Mouse (Mus musculus) forebrain, embryonic 14.5 days (tissue): ENCODE data around the gene Carns1. TPM values are rescaled to one million over a fixed set of nuclear protein-coding genes. Genes with fewer than 3 reads are reported as not detected.
A peak's percentile ranks its signal among the peaks of the same experiment; 100 is the strongest.
"Not testable (repeated sequence)": the region's sequence is repeated elsewhere in the genome, so short reads cannot be mapped to it uniquely, and the experiment has no call there.

Experiments used
- ATAC-seq: fragments of 200-750 bp; cut with Nextera tagmentation; 2 replicates; pipeline ENCODE4 v1.8.0; 2017; ENCODE audit warnings: mild to moderate bottlenecking, moderate library complexity
- DNase-seq: peaks from one replicate; pipeline ENCODE4 v3.0.0-alpha.2; 2015; ENCODE audit warnings: low spot score
- H3K27ac ChIP-seq: fragments of 300-500 bp; sonication (generic); 2 replicates; pipeline ENCODE4 v1.5.1; 2014; ENCODE audit warnings: low read depth, mild to moderate bottlenecking, control low read depth, low read length, moderate library complexity
- H3K27me3 ChIP-seq: fragments of 300-500 bp; sonication (generic); replicated peaks from 2 replicates; pipeline ENCODE4 v1.6.1; 2014; ENCODE audit warnings: low read length, control low read depth, mixed read lengths; ENCODE audit not compliant: control insufficient read depth, insufficient read depth
- H3K36me3 ChIP-seq: fragments of 300-500 bp; sonication (generic); 2 replicates; pipeline ENCODE4 v1.6.1; 2014; ENCODE audit warnings: low read length, control low read depth; ENCODE audit not compliant: control insufficient read depth, insufficient read depth
- H3K4me1 ChIP-seq: fragments of 300-500 bp; sonication (generic); 2 replicates; pipeline ENCODE4 v1.6.1; 2014; ENCODE audit warnings: antibody characterized with exemption, low read length, control low read depth; ENCODE audit not compliant: control insufficient read depth, insufficient read depth
- H3K4me2 ChIP-seq: fragments of 300-500 bp; sonication (generic); 2 replicates; pipeline ENCODE4 v1.6.1; 2014; ENCODE audit warnings: mild to moderate bottlenecking, control low read depth, low read length
- H3K4me3 ChIP-seq: fragments of 300-500 bp; sonication (generic); 2 replicates; pipeline ENCODE4 v1.5.1; 2014; ENCODE audit warnings: low read depth, low read length, control low read depth
- H3K9ac ChIP-seq: fragments of 300-500 bp; sonication (generic); 2 replicates; pipeline ENCODE4 v1.6.1; 2014; ENCODE audit warnings: mild to moderate bottlenecking, low read length, control low read depth, moderate library complexity
- H3K9me3 ChIP-seq: fragments of 300-500 bp; sonication (generic); replicated peaks from 2 replicates; pipeline ENCODE4 v1.6.1; 2016; ENCODE audit warnings: low read length, control low read depth, mixed read lengths; ENCODE audit not compliant: control insufficient read depth
- WGBS: fragments of 180-500 bp; shearing (Covaris S2); extraction: QIAGEN DNeasy Blood & Tissue Kit; methylation state at CpG from one replicate; pipeline ENCODE4 v1.1.7; 2014; 5-methylcytosine and 5-hydroxymethylcytosine counted together
- polyA plus RNA-seq: library from polyadenylated mRNA; unstranded; fragments of >200 nt; fragmentation: Nextera tagmentation; extraction: Ambion mirVana; gene quantifications from 2 replicates; pipeline ENCODE4 v1.2.1, GENCODE M21; 2014

Carns1 gene
- polyA plus RNA-seq, 1 experiment from 2014 or later = 3.9 TPM

DNA sequence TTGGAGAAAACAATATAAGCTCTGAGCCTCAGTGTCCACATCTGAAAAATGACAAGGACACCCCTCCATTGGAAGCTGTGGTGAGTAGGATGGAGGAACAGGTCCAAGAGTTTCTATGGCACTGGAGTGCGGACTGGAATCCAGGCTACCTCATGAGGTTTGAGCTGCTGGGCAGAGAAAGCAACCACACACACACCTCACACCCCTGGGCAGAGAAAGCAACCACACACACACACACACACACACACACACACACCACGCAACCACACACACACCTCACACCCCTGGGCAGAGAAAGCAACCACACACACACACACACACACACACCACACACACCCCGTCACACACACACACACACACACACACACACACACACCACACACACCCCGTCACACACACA, 50.0 kb downstream of the Carns1 start:
- Histone ChIP-seq H3K36me3 (peaks cover 26% of the 10 kb centered on the region), H3K4me2 (peak overlapping the region; percentile 82), H3K4me1 (peaks cover 13% of the 10 kb centered on the region), H3K9ac (peak overlapping the region; percentile 26; the same call in 1 of the 2 replicates), H3K4me3 (peak overlapping the region; percentile 76)
- not testable (repeated sequence) for H3K27me3 ChIP-seq, H3K27ac ChIP-seq, H3K9me3 ChIP-seq
- WGBS = 11% methylated on average over 4 of the region's 4 CpGs
- ATAC-seq (peak; percentile 27), DNase-seq (peak; percentile 28)

DNA sequence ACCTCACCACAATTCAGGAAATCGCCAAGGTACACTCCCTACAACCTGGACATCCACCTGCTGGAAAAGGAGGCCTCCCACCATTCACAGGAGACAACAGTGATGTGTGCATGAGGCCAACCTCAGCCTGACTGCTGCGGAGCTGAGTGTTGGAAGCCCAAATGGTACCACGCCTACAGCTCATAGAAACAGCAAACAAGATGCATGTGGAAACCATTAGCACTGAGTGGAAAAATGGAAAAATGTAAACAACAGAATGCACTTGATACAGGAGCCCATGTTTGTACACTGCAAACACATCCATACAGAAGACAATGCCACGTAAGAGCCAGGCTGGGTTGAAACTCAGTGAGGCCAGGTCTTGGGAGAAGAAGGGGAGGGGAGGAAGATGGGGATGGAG, 50.8 kb downstream of the Carns1 start:
- Histone ChIP-seq H3K4me3 (no peak overlapping the region), H3K4me2 (no peak overlapping the region), H3K36me3 (peaks cover 18% of the 10 kb centered on the region), H3K27ac (no peak overlapping the region), H3K4me1 (peaks cover 13% of the 10 kb centered on the region), H3K9ac (no peak overlapping the region), H3K27me3 (no peaks in the 10 kb centered on the region), H3K9me3 (no peaks in the 10 kb centered on the region)
- WGBS = 84% methylated on average over 4 of the region's 4 CpGs
- DNase-seq = no peak
- ATAC-seq = no peak

DNA sequence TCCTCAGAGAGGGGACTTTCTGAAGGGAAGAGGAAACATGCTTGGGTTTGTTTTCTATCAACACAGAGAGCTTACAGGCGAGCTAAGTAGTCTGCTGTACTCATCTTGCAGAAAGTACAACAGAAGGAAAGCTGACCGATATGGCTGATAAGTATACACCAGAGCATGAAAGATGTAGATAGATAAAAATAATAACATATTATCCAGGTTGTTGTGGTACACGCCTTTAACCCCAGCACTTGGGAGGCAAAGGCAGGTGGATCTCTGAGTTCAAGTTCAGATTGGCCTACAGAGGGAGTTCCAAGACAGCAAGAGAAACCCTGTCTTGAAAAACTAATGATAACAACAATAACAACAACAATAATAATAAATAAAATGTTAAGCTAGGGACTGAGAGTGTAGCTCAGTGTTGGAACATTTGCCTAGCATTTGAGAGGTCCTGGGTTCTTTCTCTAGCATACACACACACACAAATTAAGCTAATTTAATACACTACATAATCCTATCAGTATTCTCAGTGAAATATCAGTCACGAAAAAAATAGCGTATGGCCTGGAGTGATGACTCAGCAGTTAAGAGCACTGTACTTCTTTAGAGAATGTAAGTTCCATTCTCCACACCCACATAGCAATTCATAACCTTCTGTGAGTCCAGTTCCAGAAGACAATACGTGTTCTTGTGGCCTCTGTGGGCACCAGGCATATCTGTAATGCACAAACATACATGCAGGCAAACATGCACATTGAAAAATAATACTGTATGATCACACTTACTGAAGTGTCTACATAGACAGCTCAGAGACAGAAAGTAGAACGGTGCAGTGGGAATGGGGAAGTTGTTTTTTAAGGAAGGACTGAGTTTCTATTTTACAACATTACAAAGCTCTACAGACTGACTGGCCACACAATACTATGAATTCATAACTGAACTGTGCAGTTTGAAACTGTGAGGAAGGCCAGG, 52.6 kb downstream of the Carns1 start:
- Histone ChIP-seq H3K4me3 (no peak overlapping the region), H3K36me3 (peaks cover 9% of the 10 kb centered on the region; the same call in 1 of the 2 replicates), H3K4me1 (peaks cover 13% of the 10 kb centered on the region), H3K27me3 (no peaks in the 10 kb centered on the region), H3K9ac (no peak overlapping the region), H3K27ac (no peak overlapping the region), H3K4me2 (no peak overlapping the region), H3K9me3 (no peaks in the 10 kb centered on the region)
- ATAC-seq = no peak
- 82% methylated on average over 7 of the region's 7 CpGs for WGBS
- DNase-seq = no peak

DNA sequence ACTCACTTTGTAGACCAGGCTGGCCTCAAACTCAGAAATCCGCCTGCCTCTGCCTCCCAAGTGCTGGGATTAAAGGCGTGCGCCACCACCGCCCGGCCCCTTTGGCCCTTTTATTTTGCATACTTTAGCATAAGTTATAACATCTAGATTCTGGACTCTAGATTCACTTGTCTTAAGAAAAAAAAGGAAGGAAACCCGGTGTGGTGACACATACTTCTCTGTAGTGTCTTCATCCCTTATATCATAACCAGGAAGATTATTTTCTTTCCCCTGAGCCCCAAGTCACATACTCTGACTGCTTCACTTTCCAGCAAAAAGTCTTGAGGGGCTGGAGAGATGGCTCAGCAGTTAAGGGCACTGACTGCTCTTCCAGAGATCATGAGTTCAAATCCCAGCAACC, 53.4 kb downstream of the Carns1 start:
- H3K27ac ChIP-seq, DNase-seq, H3K9ac ChIP-seq, ATAC-seq, H3K9me3 ChIP-seq, H3K27me3 ChIP-seq, H3K4me3 ChIP-seq: not testable (repeated sequence)
- peaks cover 10% of the 10 kb centered on the region for H3K4me1 ChIP-seq
- H3K36me3 ChIP-seq = peaks cover 14% of the 10 kb centered on the region
- WGBS = 61% methylated on average over 6 of the region's 6 CpGs
- 0 out of 2 replicates have a peak overlapping the region, but pooled peaks have one; percentile 10 for H3K4me2 ChIP-seq

DNA sequence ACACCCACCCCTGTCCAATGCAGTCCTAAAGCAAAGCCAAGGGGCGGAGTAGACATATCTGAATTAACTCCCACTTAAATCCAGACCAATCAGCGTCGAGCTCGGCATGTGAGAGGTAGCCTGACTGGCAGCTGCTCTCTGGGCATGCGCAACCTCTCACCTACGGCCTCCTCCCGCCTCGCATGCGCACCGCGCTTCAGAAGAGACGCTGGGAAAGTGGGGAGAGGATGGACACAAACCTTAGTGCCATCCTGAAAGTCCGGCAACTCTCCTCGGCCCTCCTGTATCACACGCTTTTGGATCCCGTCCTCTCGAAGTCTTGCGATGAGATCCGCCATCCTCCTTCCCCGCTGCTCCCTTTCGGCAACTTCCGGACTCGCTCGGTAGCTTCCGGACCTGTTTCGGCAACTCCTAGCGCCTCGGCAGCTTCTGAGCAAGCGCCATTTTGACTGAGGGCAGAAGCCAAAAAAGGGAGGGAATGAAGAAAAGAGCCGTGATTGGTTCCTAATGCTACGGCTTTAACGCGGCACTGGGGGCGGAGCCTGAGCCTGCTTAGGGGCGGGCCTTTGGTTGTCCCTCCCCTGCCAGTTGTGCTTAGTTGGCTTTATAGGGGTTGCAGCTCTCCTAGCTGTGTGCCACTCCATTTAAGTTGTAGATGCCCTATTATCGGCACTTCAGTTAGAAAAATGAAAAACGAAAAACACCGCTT, 54.0 kb downstream of the Carns1 start:
- H3K9me3 ChIP-seq = no peaks in the 10 kb centered on the region
- peak overlapping the region; percentile 39 for H3K4me3 ChIP-seq
- H3K27me3 ChIP-seq = no peaks in the 10 kb centered on the region
- H3K36me3 ChIP-seq = peaks cover 20% of the 10 kb centered on the region
- peaks cover 4% of the 10 kb centered on the region for H3K4me1 ChIP-seq
- H3K4me2 ChIP-seq = peak overlapping the region; percentile 50
- H3K9ac ChIP-seq = peak overlapping the region; percentile 58; the same call in 1 of the 2 replicates
- H3K27ac ChIP-seq = peak overlapping the region; percentile 80
- peak; percentile 100 for DNase-seq
- WGBS = 3% methylated on average over 38 of the region's 38 CpGs
- peak; percentile 80 for ATAC-seq

DNA sequence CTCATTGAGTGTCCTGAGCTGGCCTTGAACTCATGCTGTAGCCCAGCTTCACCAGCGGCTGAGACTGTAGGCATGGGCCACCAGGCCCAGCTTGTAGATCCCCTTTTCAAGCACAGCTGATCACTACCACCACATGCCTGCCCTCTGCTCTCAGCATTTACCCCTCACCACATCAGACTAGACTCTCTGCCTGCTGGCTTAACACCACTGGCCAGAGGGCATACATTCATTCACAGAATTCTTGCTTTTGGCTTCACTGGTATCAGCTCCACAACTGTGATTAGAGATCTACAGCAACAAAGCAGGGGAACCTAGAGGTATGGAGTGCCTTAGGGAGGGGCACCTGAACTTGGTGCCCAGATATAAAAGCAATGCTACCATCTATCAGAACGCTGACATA, 54.8 kb downstream of the Carns1 start:
- Histone ChIP-seq H3K9me3 (no peaks in the 10 kb centered on the region), H3K27ac (no peak overlapping the region), H3K9ac (peak overlapping the region; percentile 13; the same call in 1 of the 2 replicates), H3K36me3 (peaks cover 28% of the 10 kb centered on the region), H3K4me2 (peak overlapping the region; percentile 50), H3K27me3 (no peaks in the 10 kb centered on the region), H3K4me1 (peaks cover 4% of the 10 kb centered on the region), H3K4me3 (peak overlapping the region; percentile 39; the same call in 1 of the 2 replicates)
- 100% methylated on average over 2 of the region's 2 CpGs for WGBS
- DNase-seq = no peak
- ATAC-seq = no peak

DNA sequence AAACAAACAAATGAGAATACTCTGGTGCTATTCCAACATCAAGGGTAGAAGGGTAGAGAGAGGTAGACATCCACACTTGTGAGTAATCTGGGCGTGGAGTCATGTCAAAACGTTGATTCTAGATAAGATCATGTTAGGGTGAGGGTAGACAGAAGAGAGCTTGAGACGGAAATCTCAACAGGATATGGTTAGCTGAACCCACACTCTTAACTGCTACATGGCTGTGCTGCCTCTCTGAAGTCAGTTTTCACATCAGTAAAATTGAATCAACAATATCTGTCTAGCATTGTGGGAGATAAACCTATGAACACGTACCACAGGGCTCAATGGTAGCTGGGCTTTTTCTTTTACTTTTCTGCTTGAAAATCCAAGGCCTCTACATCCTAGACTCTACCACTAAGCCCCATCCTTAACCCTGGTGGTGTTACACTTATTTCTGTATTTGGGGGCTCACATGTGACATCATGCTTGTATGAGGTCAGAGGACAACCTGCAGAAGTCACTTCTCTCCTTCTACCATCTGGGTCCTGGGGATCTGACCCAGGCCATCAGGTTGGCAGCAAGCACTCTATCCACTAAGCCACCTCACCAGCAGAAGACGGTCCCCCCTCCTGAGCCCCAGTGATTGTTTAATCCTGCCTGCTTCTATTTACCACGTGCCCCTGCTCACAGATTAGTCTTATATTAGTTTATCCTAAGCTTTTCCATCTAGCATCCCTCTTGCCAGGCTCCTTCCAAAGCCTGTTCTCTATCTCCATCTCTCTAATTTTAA, 55.4 kb downstream of the Carns1 start:
- H3K4me3 ChIP-seq = no peak overlapping the region
- H3K27me3 ChIP-seq = no peaks in the 10 kb centered on the region
- H3K9me3 ChIP-seq = no peaks in the 10 kb centered on the region
- H3K27ac ChIP-seq = no peak overlapping the region
- H3K4me2 ChIP-seq = peak overlapping the region; percentile 50; the same call in 1 of the 2 replicates
- H3K36me3 ChIP-seq = peaks cover 34% of the 10 kb centered on the region
- no peak for DNase-seq
- peaks cover 4% of the 10 kb centered on the region for H3K4me1 ChIP-seq
- H3K9ac ChIP-seq = peak overlapping the region; percentile 13; the same call in 1 of the 2 replicates
- ATAC-seq = no peak
- WGBS = 92% methylated on average over 6 of the region's 6 CpGs

DNA sequence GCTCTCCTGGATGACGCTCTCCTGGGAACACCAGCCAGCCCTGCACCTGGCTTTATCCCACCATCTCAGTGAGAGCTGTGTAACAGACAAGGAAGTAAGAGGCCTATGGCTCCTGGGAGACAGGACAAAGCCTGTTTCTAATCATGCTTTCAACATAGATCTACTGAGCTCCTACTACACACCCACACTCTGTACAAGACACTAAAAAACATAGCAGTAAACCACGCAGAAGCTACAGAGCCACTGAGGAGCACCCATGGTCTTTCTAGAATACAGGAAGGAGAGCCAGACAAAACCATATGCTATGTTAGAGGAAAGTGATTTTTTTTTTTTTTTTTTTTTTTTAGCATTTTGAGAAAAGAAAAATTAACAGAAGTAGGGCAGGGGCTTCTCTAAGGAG, 56.9 kb downstream of the Carns1 start:
- ATAC-seq = no peak
- H3K4me1 ChIP-seq = peaks cover 4% of the 10 kb centered on the region
- 96% methylated on average over 2 of the region's 2 CpGs for WGBS

More for the DNA sequence above, 56.9 kb downstream of the Carns1 start:
- DNase-seq = no peak
- no peak overlapping the region for H3K27ac ChIP-seq
- no peak overlapping the region for H3K4me3 ChIP-seq
- H3K27me3 ChIP-seq = no peaks in the 10 kb centered on the region
- H3K9ac ChIP-seq = no peak overlapping the region
- H3K36me3 ChIP-seq = peaks cover 49% of the 10 kb centered on the region
- no peak overlapping the region for H3K4me2 ChIP-seq
- H3K9me3 ChIP-seq = no peaks in the 10 kb centered on the region
